Mouse (Mus musculus): ENCODE results near the gene Uhrf1bp1.

- no peak for TF ChIP-seq POLR2A (IDR thresholded peaks at IDR 0.05; ENCODE audit: insufficient read length, low read depth)
- TF ChIP-seq TCF12 (IDR thresholded peaks at IDR 0.05; ENCODE audit: insufficient read depth, poor library complexity, severe bottlenecking): no peak
- TF ChIP-seq CEBPB (IDR thresholded peaks at IDR 0.05; ENCODE audit: insufficient read depth, poor library complexity, severe bottlenecking): no peak
Measured at GRCm38 (mm10) chr17:27824941-27825340, 31.3 kb upstream of the Uhrf1bp1 start.

All from myocyte (in vitro differentiated cells).